Mouse (Mus musculus) monocyte, adult 5-6 weeks (primary cell): ENCODE measurements around the gene Cxcr4. TPM values are rescaled to one million over a fixed set of nuclear protein-coding genes. Genes with fewer than 3 reads are reported as not detected.
A peak's percentile ranks its signal among the peaks of the same experiment; 100 is the strongest.
"Not testable (repeated sequence)": the region's sequence is repeated elsewhere in the genome, so short reads cannot be mapped to it uniquely, and the experiment has no call there.

Source experiments
- ATAC-seq: fragments of 153-309, 156-312 bp; replicated peaks from 2 replicates; pipeline ENCODE4 v1.8.0; 2017; ENCODE audit warnings: mild to moderate bottlenecking; ENCODE audit not compliant: low TSS enrichment, insufficient number of reproducible peaks, severe bottlenecking, poor library complexity, low FRiP score
- total RNA-seq: library from RNA; stranded (forward); fragments of 200-1000, 200-491, 200-594 nt; gene quantifications from 3 replicates; pipeline ENCODE4 v1.2.3, GENCODE M21; 2017

The Cxcr4 gene
- total RNA-seq, 1 experiment from 2014 or later = 502 TPM

- not testable (repeated sequence) for ATAC-seq
Measured at GRCm38 (mm10) chr1:128584716-128585115, 7.4 kb downstream of the Cxcr4 start.

GRCm38 (mm10) chr1:128583279-128583872 lies 8.7 kb downstream of the Cxcr4 start:
- ATAC-seq = no peak

- no peak for ATAC-seq
Measured at GRCm38 (mm10) chr1:128580321-128580720, 11.8 kb downstream of the Cxcr4 start.

GRCm38 (mm10) chr1:128578454-128578853 lies 13.6 kb downstream of the Cxcr4 start:
- ATAC-seq = no peak

- ATAC-seq = no peak
Measured at GRCm38 (mm10) chr1:128575096-128575495, 17.0 kb downstream of the Cxcr4 start.

GRCm38 (mm10) chr1:128571033-128571432 lies 21.1 kb downstream of the Cxcr4 start:
- ATAC-seq = no peak

GRCm38 (mm10) chr1:128569992-128570648 lies 22.0 kb downstream of the Cxcr4 start:
- peak; percentile 75 for ATAC-seq

- no peak for ATAC-seq
Measured at GRCm38 (mm10) chr1:128567224-128568197, 24.6 kb downstream of the Cxcr4 start.

GRCm38 (mm10) chr1:128563905-128564304 lies 28.2 kb downstream of the Cxcr4 start:
- ATAC-seq = no peak

GRCm38 (mm10) chr1:128561325-128561874 lies 30.7 kb downstream of the Cxcr4 start:
- no peak for ATAC-seq

- no peak for ATAC-seq
Measured at GRCm38 (mm10) chr1:128560452-128561324, 31.4 kb downstream of the Cxcr4 start.

GRCm38 (mm10) chr1:128557953-128558352 lies 34.1 kb downstream of the Cxcr4 start:
- no peak for ATAC-seq

- ATAC-seq = no peak
Measured at GRCm38 (mm10) chr1:128552545-128552944, 39.5 kb downstream of the Cxcr4 start.

- ATAC-seq = no peak
Measured at GRCm38 (mm10) chr1:128551743-128552397, 40.2 kb downstream of the Cxcr4 start.

GRCm38 (mm10) chr1:128549442-128549841 lies 42.7 kb downstream of the Cxcr4 start:
- no peak for ATAC-seq

GRCm38 (mm10) chr1:128549007-128549406 lies 43.1 kb downstream of the Cxcr4 start:
- ATAC-seq = no peak

- peak; percentile 55 for ATAC-seq
Measured at GRCm38 (mm10) chr1:128548220-128548998, 43.7 kb downstream of the Cxcr4 start.
